Mouse (Mus musculus) retina, postnatal 7 days (tissue): ENCODE measurements at regions not wholly inside any gene's neighbourhood (a gene's known extent, or its start where the extent isn't known, plus 50 kb on each side); places are given as distances from the start of the nearest gene placed in this dataset.
"Not testable (repeated sequence)": the region's sequence is repeated elsewhere in the genome, so short reads cannot be mapped to it uniquely, and the experiment has no call there.

ENCODE experiments used
- DNase-seq: peaks from one replicate; pipeline ENCODE4 v3.0.0-alpha.2; 2012; ENCODE audit warnings: low read depth, low spot score

DNA sequence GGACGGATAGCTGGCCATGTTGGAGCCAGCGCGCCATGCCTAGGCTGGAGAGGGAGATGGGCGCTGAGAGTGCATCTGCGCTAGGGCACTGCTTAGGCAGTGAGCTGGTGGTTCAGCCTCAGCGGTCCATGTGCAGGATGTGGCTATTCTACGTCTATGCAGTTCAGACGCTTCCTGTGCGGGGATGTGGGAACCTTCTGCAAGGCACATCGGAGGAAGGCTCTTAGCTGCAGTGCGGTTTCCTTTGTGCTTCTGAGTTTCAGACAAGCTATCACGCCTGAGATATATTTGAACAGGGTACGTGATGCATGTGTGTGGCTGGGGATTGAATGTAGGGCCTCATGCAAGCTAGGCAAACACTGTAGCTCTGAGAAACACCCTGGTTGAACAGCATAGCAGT lies 54.4 kb upstream of the Lrpprc start:
- DNase-seq: no peak

DNA sequence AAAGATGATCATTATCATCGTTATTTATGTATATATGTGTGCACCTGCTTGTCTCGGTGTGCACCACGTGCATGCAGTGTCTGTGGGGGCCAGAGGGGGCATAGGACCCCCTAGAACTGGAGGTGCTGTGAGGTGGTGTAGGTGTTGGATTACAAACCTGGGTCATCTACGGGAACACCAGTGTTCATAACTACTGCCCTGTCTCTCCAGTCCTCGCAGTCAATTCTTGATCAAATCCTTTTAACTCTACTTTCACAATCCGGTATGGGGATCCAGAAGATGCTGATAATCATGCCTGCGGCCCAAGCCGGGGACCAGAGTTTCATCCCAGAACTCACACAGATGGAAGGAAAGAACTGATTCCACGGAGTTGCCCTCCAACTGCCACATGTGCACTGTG lies 55.6 kb upstream of the Lrpprc start:
- no peak for DNase-seq

DNA sequence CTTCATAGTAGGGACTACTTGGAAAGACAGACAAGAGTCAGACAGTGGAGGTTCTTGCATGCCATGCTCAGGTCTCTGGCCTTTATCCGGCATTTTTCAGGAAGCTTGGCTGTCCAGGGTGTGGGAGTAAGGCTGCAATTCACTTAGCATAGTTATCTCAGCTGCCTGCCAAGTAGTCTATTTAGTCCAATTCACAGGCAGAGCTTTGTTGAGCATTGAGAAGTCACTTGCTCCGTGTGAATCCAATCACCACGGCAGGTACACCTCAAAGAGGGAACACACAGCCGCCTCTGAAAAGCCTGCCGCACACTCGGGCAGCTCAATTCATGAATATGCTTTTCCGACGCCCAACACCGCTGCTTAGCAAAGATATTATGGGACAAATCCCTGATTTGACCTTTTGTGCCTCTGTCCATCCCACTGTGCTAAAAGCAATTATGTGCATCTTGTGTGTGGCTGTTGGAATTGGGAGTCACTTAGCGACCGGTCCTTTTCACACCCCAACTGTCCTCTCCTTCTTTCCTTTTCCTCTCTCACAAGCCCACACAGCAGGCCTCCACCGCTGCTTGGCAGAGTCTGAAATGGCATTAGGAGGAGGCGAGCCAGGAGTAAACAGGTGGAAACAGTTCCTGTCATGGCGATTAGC lies 57.9 kb upstream of the Lrpprc start:
- no peak for DNase-seq

DNA sequence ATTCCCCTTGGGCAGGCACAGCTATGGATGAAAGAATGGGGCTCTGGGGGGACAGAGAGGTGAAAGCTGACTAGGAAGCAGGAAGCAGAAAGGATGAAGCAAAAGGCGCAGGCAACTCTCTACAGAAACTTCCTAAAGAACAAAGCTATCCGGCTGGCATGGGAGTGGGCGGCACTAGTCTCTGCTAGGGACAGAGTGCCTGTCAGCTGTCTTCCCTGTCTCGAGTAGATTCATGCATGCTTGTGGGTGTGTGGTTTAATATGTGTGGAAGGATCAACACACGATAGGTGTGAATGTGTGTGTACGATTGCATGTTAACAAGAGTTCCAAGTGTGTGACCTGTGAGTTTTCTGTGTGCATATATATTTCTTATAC lies 58.4 kb upstream of the Lrpprc start:
- DNase-seq: no peak

DNA sequence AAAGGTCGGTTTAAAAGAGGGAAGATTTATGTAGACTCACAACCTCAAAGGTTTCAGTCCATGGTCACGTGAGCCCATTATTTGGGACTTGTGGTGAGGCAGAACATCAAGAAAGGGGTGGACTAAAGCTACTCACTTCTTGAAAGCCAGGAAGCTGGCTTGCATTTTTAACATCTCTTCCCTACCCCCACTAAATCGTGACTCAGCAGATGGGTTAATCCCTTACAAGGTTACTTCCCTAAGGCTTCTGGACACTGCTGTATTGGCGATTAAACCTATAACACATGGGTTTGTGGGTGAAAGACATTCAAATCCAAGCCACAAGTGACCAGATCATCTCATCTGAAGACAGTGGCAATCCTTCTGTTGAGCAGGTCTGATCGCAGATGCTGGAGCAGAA lies 59.9 kb upstream of the Lrpprc start:
- no peak for DNase-seq

DNA sequence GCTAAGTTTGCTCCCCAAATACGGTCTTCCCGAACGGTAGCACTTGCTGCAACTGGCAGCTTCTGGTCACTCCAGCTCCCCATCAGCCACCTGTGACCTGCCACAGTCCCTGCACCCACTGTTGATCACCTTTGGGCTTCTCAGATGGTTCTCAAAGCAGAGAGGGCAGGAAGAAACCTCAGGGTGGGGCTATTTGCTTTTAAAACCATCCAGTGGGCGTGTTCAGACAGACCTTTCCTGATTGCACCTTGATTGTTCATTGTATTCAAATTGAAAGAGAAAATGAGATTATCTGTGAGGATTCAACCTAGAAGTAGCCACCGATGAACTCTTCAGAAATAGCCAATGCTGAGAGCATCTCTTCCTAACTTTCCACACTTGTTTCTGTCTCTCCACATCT lies 60.3 kb upstream of the Lrpprc start:
- DNase-seq: no peak

DNA sequence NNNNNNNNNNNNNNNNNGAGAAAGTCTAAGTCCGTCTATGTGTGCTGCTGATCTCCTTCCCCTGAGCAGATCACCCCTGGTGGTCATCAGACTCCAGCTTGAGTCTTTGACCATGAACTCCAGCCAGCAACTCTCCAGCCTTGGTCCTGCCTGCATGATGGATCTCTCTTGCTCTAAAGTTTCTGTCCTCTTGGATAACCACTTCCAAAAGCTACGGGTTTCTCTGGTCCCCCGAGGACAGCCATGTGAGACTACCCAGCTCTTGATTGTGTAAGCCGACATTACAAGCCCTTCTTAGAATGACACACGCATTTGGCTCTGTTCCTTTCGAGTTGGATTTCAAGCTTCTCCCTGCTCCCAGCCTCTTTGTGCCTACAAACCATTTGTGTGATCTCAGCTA lies 66.4 kb upstream of the Lrpprc start:
- no peak for DNase-seq

DNA sequence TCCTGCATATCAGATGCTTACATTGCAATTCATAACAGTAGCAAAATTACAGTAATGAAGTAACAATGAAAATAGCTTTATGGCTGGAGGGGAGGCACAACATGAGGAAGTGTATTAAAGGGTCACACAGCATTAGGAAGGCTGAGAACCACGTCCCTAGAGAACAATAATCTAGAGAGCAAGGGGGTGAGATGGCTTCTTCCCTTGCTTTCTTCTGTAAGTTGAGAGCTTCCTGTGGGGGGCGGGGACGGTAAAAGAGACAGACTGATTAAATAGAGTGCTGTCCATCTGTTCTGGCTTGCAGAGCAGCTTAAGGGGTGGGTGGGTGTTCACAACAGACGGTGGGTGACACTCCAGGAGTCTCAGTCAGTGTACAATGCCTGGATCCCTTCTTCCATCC lies 68.2 kb upstream of the Lrpprc start:
- DNase-seq: peak; percentile 48

DNA sequence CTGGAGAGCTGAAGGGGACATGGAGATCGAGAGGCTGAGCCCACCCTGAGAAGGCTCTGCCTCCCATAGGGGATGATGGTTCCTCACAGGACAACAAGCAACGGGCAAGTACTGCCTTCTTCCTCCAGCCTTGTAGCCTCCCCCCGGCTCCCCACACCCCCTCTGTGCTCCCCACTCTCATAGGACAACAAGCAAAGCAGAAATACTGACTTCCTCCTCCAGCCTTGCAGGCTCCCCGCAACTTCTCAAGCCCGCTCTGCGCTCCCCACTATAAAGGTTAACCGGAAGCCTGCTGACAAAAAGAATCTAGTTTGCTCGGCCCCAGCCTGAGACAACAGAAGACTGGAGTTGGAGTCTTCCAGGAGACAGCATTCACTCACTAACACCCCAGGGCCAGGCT lies 69.3 kb upstream of the Lrpprc start:
- no peak for DNase-seq

DNA sequence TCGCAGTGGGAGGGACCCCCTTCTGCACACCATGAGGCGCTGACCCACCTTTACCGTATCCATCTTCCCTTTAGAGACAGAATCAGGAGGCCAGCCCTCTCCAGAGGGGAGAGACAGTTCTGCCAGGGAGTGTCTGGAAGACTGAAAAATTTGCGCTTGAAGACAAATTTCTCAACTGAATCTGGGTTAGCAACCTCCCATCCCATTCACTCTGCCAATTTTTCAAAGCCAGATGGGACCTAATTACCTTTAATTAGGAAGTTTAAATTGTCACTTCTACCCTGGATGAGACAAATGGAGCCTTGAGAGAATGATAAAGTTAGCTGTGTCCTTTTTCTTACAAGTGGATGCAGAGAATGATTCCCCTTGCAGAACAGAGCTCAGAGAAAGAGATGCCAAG lies 70.2 kb upstream of the Lrpprc start:
- no peak for DNase-seq

DNA sequence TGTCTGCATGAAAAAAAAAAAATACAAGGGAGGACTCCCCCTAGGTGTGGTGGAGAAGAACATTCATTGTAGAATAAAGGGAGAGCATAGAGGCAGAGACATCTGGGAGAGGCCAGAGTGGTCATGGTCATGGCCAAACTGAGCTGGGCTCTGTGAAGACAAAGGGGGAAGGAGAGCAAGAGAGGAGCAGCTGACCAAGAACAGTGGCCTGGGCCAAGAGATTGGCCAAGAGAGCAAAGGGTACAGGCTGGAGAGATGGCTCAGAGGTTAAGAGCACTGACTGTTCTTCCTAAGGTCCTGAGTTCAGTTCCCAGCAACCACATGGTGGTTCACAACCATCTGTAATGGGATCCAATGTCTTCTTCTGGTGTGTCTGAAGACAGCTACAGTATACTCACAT lies 73.6 kb upstream of the Lrpprc start:
- DNase-seq: not testable (repeated sequence)

DNA sequence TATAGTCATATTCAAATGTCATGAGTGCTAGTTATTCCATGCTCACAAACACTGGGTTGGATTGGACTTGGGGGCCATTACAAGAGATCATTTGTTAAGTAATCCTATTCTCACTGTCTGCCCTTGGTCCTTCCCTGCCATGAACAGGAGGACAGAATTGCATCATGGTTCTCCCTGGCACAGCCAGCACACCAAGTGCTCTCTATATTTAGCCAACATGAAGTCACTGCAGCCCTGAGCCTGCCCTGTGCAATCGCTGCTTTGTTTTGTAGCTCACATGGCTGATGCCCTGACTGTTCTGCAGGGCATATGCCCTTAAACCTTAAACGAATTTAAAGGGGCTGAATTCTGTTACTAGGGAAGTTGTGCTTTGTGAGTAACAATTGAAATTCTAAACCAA lies 74.6 kb upstream of the Lrpprc start:
- DNase-seq: no peak

DNA sequence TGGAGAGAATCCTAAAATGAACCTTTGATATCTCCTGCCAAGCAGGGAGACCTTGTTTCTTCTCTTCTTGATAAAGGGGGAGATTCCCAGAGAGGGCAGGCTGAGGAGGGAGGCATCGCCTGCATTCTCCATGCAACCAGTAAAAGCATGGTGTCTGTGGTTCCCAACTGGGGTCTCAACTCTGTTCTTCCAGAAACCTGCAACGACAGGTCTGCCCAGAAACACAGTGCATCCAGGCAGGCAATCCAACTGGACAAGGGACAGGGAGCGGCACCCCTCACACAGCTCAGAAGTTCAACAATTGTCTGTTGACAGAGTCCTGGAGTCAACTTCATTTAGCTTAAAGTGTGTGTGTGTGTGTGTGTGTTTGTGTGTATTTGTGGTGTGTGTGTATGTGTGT lies 75.0 kb upstream of the Lrpprc start:
- no peak for DNase-seq

DNA sequence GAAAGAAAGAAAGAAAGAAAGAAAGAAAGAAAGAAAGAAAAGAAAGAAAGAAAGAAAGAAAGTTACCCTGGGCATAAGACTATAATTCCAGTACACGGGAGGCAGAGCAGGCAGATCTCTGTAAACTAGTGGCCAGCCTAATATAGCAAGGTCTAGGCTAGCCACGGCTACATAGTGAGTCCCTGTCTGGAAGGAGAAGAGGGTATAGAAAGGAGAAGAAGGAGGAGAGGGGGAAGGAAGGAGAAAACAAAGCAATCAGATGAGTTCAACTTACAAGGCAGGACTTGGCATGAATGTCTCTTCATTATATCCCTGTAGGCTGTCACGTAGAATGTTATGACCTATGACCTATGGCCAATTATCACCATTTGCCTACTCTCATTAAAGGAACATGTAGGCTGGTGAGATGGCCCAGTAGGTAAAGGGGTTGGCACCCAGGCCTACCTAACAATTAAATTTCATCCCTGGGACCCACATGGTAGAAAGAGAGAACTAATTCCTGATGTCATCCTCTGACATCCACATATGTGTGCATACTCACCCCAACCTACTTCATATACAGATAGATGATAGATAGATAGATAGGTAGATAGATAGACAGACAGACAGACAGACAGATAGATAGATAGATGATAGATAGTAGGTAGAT lies 78.6 kb upstream of the Lrpprc start:
- no peak for DNase-seq

DNA sequence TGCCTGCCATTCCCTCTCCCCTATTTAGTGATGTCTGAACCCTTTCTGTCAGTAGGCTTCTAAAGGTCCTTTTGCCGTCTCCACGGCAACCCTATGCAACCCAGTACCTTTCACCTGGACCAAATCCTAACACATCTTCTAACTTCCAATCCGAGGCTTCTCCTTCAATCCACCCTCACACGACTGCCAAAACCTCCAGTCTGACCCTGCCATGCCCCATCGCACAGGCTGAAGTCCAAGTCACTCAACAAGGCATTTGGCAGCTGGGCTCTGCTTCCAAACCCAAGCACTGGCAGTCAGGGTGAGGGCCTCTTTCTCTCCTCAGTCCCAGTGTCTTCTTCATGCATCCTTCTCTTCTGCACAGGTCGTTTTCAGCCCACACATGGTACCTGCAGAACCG lies 83.0 kb upstream of the Lrpprc start:
- DNase-seq: no peak

DNA sequence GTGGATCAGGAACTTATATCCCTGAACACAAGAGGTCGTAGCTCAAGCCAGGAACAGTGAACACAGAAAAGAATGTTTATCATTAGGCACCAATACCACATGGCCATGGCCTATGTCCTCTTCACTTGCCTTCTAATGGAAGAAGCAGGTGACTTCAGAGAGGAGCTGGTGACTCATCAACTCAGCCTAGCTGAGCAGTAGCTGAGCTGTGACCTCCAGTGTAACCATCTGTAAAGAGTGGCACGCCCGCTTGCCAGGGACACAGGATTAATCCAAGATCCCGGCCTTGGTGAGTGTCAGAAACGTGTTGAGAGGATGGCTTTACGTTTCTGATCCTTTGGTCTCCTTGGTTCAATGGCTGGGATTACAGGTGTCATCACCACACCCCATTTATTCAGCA lies 82.0 kb upstream of the Ppm1b start:
- DNase-seq: no peak

DNA sequence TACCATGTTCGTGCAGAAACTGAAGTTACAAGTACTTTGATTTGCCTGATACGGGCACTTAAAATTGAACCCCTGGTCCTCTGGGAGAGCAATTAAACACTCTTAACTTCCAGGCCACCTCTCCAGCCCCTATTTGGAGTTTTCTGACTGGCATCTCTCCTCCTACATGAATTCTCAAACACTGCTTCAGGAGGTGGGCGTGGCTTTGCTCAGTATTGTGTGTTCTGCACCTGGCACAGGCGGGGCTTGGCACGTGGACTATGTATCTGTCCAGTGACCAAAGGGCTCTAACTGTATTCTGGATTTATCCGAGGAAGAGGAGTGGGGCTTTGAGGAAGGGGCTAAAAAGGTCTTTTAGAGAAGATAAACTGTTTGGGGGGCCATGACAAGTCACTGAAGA lies 81.5 kb upstream of the Ppm1b start:
- no peak for DNase-seq

DNA sequence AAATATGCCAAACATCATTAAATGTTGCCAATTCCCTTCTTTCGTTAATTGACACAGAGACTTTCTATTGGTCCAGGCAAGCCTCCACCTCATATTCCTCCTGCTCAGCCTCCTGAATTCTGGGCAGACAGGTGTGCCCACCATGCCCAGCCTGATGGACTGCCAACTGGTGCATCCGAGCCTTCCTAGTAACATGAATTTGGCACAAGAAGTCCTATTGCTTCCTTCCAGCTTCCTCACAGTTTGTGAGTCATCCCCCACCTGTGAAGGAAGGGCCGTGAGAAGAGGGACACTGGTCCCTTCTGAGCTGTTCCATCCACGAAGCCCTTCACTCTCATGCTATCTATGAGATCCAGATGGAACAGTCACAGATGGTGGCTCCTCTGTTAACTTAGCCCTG lies 80.5 kb upstream of the Ppm1b start:
- no peak for DNase-seq

DNA sequence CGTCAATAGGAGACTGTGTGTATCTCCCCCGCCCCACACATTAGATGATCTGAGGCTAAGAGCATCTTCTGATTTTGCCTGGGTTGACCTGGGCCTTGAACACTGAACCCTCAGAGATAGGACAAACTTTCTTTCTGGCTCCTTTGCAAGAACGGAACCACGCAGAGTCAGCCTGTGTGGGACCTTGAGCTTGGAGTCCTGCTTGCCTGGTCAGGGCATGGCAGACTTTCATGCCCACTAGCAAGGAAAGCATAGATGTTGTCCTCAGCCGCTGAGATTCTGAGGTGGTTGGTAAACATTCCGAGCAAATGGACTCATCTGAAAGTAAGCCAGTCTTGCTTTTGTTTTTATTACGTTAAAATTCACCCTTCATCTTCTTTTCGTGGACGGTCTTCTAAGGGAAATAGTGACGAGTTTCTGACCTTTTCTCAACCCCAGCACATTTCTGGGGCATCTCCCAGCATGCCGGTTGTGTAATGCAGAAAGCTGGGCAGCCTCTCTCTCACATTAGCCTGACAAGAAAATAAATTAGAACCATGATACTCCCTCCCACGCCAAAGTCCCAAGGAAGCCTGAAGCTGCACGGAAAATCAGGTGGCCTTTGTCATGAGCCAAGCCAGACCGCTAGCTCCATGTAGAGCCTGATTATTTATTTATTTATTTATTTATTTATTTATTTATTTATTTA lies 79.2 kb upstream of the Ppm1b start:
- no peak for DNase-seq

DNA sequence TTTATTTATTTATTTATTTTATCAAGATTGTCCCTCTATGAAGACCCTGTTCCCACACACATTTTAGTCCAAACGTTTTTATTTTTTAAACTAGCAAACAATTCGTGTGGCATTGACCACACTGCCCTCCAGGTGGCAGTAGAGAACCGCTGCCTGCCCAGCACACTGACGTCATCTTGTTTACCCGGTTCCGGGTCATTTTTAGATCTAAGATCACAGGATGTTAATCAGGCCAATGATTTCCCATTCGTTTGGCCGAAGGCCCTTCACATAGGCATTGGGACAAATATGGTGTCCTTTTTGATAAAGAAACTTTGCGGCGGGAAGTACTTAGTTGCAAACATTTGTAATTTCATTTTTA lies 78.7 kb upstream of the Ppm1b start:
- DNase-seq: peak; percentile 65

DNA sequence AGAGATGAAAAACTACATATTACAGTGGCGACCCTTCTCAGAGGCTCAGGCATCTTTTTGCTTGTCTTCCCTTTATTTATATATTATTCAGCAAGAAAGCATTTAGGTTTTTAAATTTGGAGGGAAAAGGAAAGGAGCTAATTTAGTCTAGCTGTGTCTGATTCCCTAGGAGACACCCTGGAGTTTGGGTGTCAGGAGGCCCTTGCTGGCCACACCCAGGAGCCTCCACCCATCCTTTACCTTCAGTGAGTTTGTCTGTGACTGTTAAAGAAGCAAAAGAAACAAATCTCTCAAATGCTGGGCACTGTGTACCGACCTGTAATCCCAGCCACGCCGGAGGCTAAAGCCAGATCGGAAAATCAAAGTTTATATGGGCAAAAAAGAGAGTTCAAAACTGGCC lies 78.2 kb upstream of the Ppm1b start:
- DNase-seq: no peak

DNA sequence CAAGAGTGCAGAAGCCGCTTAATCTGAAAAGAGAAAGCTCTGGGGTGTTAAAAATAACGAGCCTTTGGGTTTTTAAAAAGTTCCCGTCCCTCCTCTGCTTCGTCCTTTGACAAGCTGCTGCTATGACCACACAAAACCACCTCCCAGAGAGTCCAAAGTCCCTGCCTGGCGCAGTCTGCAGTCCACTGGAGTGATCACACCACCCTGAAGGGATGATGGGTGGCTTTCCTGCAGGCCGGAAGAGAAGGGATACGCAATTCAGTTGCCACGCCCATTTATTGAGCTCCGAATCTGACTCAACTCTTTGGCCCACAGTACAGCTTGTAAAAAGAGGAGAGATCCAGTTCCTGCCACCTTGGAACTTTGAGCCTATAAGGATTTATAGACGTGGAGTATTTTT lies 77.4 kb upstream of the Ppm1b start:
- no peak for DNase-seq

DNA sequence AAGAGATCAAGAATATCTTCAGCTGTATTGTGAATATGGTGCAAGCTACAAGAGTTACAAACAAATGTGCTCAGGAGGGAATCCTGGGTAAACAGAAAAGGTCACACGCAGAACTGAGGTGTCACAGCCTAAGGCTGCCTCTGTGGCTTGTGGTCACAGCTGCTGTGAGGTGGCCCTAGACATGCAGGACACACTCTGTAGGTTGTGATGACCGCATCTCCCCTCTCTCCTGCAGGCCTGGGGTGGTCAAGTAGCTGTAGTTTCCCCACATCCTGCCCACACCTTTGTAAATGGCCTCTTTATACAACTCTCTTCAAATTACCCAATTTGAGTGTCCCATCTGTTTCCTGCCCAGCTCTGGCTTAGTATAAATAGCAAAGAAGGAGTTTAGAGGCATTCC lies 75.6 kb upstream of the Ppm1b start:
- DNase-seq: no peak

DNA sequence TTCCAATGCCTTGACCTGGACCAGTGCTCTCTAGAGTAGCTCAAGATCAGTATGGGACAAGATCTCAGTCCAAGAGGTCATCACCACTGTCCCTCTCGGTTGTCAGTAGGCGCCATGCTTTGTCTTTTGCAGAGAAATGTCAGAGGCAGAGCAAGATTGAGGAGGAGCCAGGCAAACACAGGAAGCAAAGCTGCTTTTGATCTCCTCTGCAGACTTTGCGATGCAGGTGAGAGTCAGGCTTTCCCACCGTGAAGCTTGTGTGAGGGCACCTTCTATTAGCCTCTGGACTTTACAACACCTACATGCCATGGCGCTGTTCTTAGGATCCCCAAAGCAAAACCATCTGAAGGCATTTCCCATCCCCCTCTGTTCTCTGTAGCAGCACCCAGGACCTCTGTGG lies 68.0 kb upstream of the Ppm1b start:
- no peak for DNase-seq
